Mouse (Mus musculus) urinary bladder, postnatal 36 days (tissue): Measurements from ENCODE around the gene Gm49383.
A peak's percentile ranks its signal among the peaks of the same experiment; 100 is the strongest.

Experiments
- DNase-seq, 2 experiments: peaks; one replicate each; pipeline ENCODE4 v3.0.0; 2022; ENCODE audit warnings: low spot score in 2 of 2, mixed read lengths in 1 of 2

The Gm49383 gene

GRCm38 (mm10) chr12:69196444-69197377 lies at the start of gene Gm49383:
Gene Gm49383, minus strand, starts transcription at chr12:69197104.
- peak; percentile 55 to 62 for DNase-seq

GRCm38 (mm10) chr12:69241771-69242431 lies 45.0 kb upstream of the Gm49383 start:
- peak; percentile 55 to 71 for DNase-seq

GRCm38 (mm10) chr12:69241405-69241770 lies 44.5 kb upstream of the Gm49383 start:
- DNase-seq, result no peak

GRCm38 (mm10) chr12:69240876-69241275 lies 44.0 kb upstream of the Gm49383 start, which contains the start of gene Klhdc1:
Gene Klhdc1, plus strand, starts transcription at chr12:69241176.
- no peak for DNase-seq

- DNase-seq, result no peak
These were observed 41.4 kb upstream of the Gm49383 start for GRCm38 (mm10) chr12:69238284-69238683.

GRCm38 (mm10) chr12:69235782-69236181 lies 38.9 kb upstream of the Gm49383 start:
- DNase-seq, result no peak

GRCm38 (mm10) chr12:69229251-69229650 lies 32.3 kb upstream of the Gm49383 start:
- DNase-seq, result no peak

- DNase-seq, result peak; percentile 89 to 90
These were observed 31.0 kb upstream of the Gm49383 start, which contains the start of gene Pole2 for GRCm38 (mm10) chr12:69227776-69228466. Gene Pole2, minus strand, starts transcription at chr12:69228195.

- DNase-seq, result no peak
These were observed 23.8 kb upstream of the Gm49383 start for GRCm38 (mm10) chr12:69220613-69221277.

GRCm38 (mm10) chr12:69216587-69216986 lies 19.7 kb upstream of the Gm49383 start:
- no peak for DNase-seq

- DNase-seq, result peak; percentile 47 to 78
These were observed 18.3 kb upstream of the Gm49383 start for GRCm38 (mm10) chr12:69215000-69215785.

GRCm38 (mm10) chr12:69214393-69214792 lies 17.5 kb upstream of the Gm49383 start:
- no peak for DNase-seq

- no peak for DNase-seq
These were observed 16.4 kb upstream of the Gm49383 start for GRCm38 (mm10) chr12:69213186-69213777.

- DNase-seq, result no peak
These were observed 14.2 kb upstream of the Gm49383 start for GRCm38 (mm10) chr12:69211057-69211456.

GRCm38 (mm10) chr12:69210056-69210979 lies 13.4 kb upstream of the Gm49383 start:
- DNase-seq, result no peak

- DNase-seq, result no peak
These were observed 11.6 kb upstream of the Gm49383 start for GRCm38 (mm10) chr12:69208520-69208919.

GRCm38 (mm10) chr12:69207926-69208325 lies 11.0 kb upstream of the Gm49383 start:
- DNase-seq, result no peak

- DNase-seq, result no peak
These were observed 10.5 kb upstream of the Gm49383 start for GRCm38 (mm10) chr12:69207396-69207795.
